Mouse (Mus musculus) midbrain, embryonic 12.5 days (tissue): Measurements from ENCODE around the gene Dnal1. TPM values are rescaled to one million over a fixed set of nuclear protein-coding genes. Genes with fewer than 3 reads are reported as not detected.
"Not testable (repeated sequence)": the region's sequence is repeated elsewhere in the genome, so short reads cannot be mapped to it uniquely, and the experiment has no call there.

Source experiments
- ATAC-seq: fragments of 200-750 bp; cut with Nextera tagmentation; 2 replicates; pipeline ENCODE4 v1.8.0; 2017; ENCODE audit warnings: low read depth, moderate TSS enrichment, moderate library complexity; ENCODE audit not compliant: low FRiP score
- H3K27ac ChIP-seq: fragments of 300-500 bp; sonication (generic); replicated peaks from 2 replicates; pipeline ENCODE4 v1.5.1; 2016; ENCODE audit warnings: mild to moderate bottlenecking
- H3K27me3 ChIP-seq: fragments of 300-500 bp; sonication (generic); 2 replicates; pipeline ENCODE4 v1.6.1; 2016; ENCODE audit warnings: mild to moderate bottlenecking
- H3K36me3 ChIP-seq: fragments of 300-500 bp; sonication (generic); 2 replicates; pipeline ENCODE4 v1.6.1; 2016
- H3K4me1 ChIP-seq: fragments of 300-500 bp; sonication (generic); 2 replicates; pipeline ENCODE4 v1.6.1; 2016
- H3K4me2 ChIP-seq: fragments of 300-500 bp; sonication (generic); replicated peaks from 2 replicates; pipeline ENCODE4 v1.6.1; 2016; ENCODE audit warnings: mild to moderate bottlenecking, moderate library complexity
- H3K4me3 ChIP-seq: fragments of 300-500 bp; sonication (generic); 2 replicates; pipeline ENCODE4 v1.5.1; 2016; ENCODE audit warnings: mild to moderate bottlenecking
- H3K9ac ChIP-seq: fragments of 300-500 bp; sonication (generic); replicated peaks from 2 replicates; pipeline ENCODE4 v1.6.1; 2016; ENCODE audit warnings: mild to moderate bottlenecking, moderate library complexity
- H3K9me3 ChIP-seq: fragments of 300-500 bp; sonication (generic); 2 replicates; pipeline ENCODE4 v1.6.1; 2016; ENCODE audit warnings: mild to moderate bottlenecking
- WGBS: fragments of 180-500 bp; shearing (Covaris S2); methylation state at CpG from one replicate; pipeline ENCODE4 v1.1.7; 2016; 5-methylcytosine and 5-hydroxymethylcytosine counted together
- polyA plus RNA-seq: library from polyadenylated mRNA; unstranded; fragments of >200 nt; fragmentation: Nextera tagmentation; extraction: Ambion mirVana; gene quantifications from 2 replicates; pipeline ENCODE4 v1.2.1, GENCODE M21; 2016

Gene Dnal1
- 6.9 and 7.4 TPM in 2 replicates for polyA plus RNA-seq

DNA sequence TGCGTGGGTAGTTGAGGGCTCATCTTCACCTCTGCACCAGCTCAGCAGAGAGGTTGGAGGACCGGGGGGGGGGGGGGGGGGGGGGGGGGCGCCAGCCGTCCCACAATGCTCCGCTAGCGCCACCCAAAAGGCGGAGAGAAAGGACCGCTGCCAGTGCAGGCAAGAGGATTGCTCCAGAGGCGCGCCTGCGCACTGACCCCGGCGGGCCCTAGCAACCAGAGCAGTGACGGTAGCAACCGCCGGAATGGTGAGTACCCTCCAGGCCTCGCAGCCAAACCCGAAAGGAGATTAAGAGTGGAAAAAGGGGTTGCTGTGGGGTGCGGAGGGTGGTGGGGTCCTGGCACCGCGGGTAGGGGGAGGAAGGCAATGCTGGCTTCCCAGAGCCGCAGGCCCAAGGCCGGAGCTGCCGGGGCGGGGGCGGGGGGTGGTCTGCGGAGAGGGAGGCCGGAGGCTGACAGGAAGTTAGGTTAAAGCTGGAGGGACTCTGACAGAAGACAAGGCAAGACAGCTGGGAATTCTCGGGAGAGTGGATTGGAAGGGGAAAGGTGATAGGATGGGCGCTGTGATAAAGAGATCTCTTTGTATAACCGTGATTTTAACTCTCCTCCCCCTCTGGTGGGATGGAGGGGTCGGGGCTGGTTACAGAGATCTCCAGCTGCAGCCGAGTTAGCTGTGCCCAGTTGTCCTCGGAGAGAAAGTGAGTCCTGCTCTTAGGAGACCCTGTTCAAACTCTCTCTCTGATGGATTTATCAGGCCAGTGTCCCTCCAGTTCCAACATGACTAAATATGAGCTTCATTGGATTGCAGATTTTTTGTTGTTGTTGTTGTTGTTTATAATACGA is at the start of gene Dnal1:
TSS of gene Dnal1 (plus strand) at position 214 of the 842 bp plus-strand sequence.
- WGBS, result 3% methylated on average over 32 of the region's 35 CpGs
- Histone ChIP-seq H3K9ac (peak within 1 kb of the TSS; percentile 80), H3K4me3 (peak within 1 kb of the TSS; percentile 86), H3K27me3 (no peaks in the 10 kb centered on the region), H3K4me1 (peaks cover 9% of the 10 kb centered on the region), H3K27ac (peak within 1 kb of the TSS; percentile 78), H3K36me3 (no peaks in the 10 kb centered on the region), H3K9me3 (no peaks in the 10 kb centered on the region), H3K4me2 (peak within 1 kb of the TSS; percentile 66)
- peak; percentile 96 for ATAC-seq

GRCm38 (mm10) chr12:84064621-84065020 is 49.5 kb upstream of the Dnal1 start:
- Histone ChIP-seq H3K27me3 (peaks cover 19% of the 10 kb centered on the region), H3K9ac (no peak overlapping the region), H3K4me2 (no peak overlapping the region), H3K27ac (no peak overlapping the region), H3K4me3 (no peak overlapping the region), H3K36me3 (no peaks in the 10 kb centered on the region), H3K4me1 (no peaks in the 10 kb centered on the region), H3K9me3 (no peaks in the 10 kb centered on the region)
- WGBS, result 76% methylated on average over 8 of the region's 8 CpGs
- no peak for ATAC-seq

GRCm38 (mm10) chr12:84067752-84068151 is 46.4 kb upstream of the Dnal1 start:
- no peaks in the 10 kb centered on the region for H3K4me1 ChIP-seq
- WGBS, result 84% methylated on average over 4 of the region's 4 CpGs
- ATAC-seq, result no peak
- no peak overlapping the region for H3K4me2 ChIP-seq
- no peak overlapping the region for H3K27ac ChIP-seq
- no peaks in the 10 kb centered on the region for H3K36me3 ChIP-seq
- no peaks in the 10 kb centered on the region for H3K9me3 ChIP-seq
- H3K4me3 ChIP-seq, result no peak overlapping the region
- H3K9ac ChIP-seq, result no peak overlapping the region
- peaks cover 34% of the 10 kb centered on the region for H3K27me3 ChIP-seq

GRCm38 (mm10) chr12:84068296-84068695 is 45.9 kb upstream of the Dnal1 start:
- no peaks in the 10 kb centered on the region for H3K36me3 ChIP-seq
- H3K4me1 ChIP-seq, result no peaks in the 10 kb centered on the region
- 62% methylated on average over 8 of the region's 8 CpGs for WGBS
- no peak overlapping the region for H3K4me2 ChIP-seq
- no peak overlapping the region for H3K9ac ChIP-seq
- no peak overlapping the region for H3K4me3 ChIP-seq
- H3K9me3 ChIP-seq, result no peaks in the 10 kb centered on the region
- H3K27ac ChIP-seq, result no peak overlapping the region
- peaks cover 34% of the 10 kb centered on the region for H3K27me3 ChIP-seq
- no peak for ATAC-seq

GRCm38 (mm10) chr12:84068986-84069385 is 45.2 kb upstream of the Dnal1 start, which contains the start of gene Acot5:
Gene Acot5, plus strand, starts transcription at chr12:84069325.
- peak within 1 kb of the TSS; percentile 58 for H3K4me2 ChIP-seq
- WGBS, result 58% methylated on average over 9 of the region's 9 CpGs
- no peaks in the 10 kb centered on the region for H3K4me1 ChIP-seq
- H3K27me3 ChIP-seq, result peaks cover 34% of the 10 kb centered on the region
- ATAC-seq, result no peak
- peak within 1 kb of the TSS; percentile 40 for H3K4me3 ChIP-seq
- no peak within 1 kb of the TSS for H3K27ac ChIP-seq
- H3K36me3 ChIP-seq, result no peaks in the 10 kb centered on the region
- peak within 1 kb of the TSS; percentile 24; the same call in 1 of the 2 replicates for H3K9ac ChIP-seq
- no peaks in the 10 kb centered on the region for H3K9me3 ChIP-seq

DNA sequence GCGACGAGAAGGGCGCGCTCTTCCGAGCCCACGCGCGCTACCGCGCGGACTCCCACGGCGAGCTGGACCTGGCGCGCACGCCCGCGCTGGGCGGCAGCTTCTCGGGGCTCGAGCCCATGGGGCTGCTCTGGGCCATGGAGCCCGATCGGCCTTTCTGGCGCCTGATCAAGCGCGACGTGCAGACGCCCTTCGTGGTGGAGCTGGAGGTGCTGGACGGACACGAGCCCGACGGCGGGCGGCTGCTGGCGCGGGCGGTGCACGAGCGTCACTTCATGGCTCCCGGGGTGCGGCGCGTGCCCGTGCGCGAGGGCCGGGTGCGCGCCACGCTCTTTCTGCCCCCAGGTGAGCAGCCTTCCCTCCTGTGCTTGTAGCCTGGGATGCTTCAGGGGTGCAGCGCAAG is 44.6 kb upstream of the Dnal1 start:
- peak overlapping the region; percentile 58 for H3K4me2 ChIP-seq
- not testable (repeated sequence) for H3K36me3 ChIP-seq, H3K27ac ChIP-seq, H3K9me3 ChIP-seq, H3K4me1 ChIP-seq, ATAC-seq
- peak overlapping the region; percentile 24; the same call in 1 of the 2 replicates for H3K9ac ChIP-seq
- peak overlapping the region; percentile 40 for H3K4me3 ChIP-seq
- peaks cover 34% of the 10 kb centered on the region for H3K27me3 ChIP-seq
- WGBS, result 2% methylated on average over 47 of the region's 52 CpGs

DNA sequence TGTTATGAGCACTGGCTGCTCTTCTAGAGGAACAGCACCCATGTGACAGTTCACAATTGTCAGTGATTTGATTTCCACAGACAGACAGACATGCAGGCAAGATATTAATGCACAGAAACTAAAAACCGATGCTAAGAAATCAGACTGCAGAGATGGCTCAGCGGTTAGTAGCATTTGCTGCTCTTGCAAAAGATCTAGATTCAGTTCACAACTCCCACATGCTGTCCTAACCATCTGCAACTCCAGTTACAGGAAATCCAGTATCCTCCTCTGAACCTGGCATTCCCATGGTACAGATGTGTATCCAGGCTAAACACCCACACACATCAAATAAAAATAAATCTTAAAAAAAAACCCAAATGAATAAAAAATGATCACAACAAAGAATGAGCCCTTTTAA is 42.5 kb upstream of the Dnal1 start:
- H3K4me3 ChIP-seq, result no peak overlapping the region
- H3K36me3 ChIP-seq, result no peaks in the 10 kb centered on the region
- no peak overlapping the region for H3K4me2 ChIP-seq
- H3K9ac ChIP-seq, result no peak overlapping the region
- H3K27me3 ChIP-seq, result peaks cover 34% of the 10 kb centered on the region
- H3K4me1 ChIP-seq, result no peaks in the 10 kb centered on the region
- H3K27ac ChIP-seq, result no peak overlapping the region
- no peaks in the 10 kb centered on the region for H3K9me3 ChIP-seq
- 93% methylated on average over 2 of the region's 2 CpGs for WGBS
- no peak for ATAC-seq

DNA sequence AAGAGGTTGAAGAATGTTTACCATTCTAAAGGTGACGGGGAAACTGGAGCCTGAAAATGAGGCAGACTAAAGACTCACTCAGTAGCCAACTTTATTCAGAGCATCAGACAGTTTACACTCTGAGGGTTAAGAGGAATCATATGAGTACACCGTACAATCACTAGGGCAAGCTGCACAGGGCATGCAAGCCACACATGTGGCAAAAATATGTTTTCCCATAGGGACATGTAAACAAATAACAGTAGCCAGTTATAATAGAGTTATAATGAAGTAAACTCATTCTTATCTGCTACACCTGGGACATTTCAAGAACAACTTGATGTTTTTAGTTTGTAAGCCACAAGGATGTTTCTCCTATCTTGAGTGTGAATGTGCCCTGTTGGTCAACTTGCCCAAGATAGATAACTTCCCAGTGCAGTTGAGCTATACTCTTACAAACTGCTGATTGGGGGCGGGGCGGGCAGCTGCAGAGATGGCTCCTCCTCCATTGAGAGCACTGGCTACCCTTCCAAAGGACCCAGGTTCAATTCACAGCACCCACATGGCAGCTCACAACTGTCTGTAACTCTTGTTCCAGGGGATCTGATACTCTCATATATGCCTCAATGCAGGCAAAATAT is 36.7 kb upstream of the Dnal1 start:
- 86% methylated on average over 4 of the region's 4 CpGs for WGBS
- Histone ChIP-seq H3K27me3 (no peaks in the 10 kb centered on the region), H3K36me3 (no peaks in the 10 kb centered on the region), H3K4me1 (no peaks in the 10 kb centered on the region), H3K4me3 (no peak overlapping the region), H3K27ac (no peak overlapping the region), H3K9ac (no peak overlapping the region), H3K4me2 (no peak overlapping the region), H3K9me3 (no peaks in the 10 kb centered on the region)
- no peak for ATAC-seq

GRCm38 (mm10) chr12:84083842-84084241 is 30.3 kb upstream of the Dnal1 start:
- Histone ChIP-seq H3K36me3 (no peaks in the 10 kb centered on the region), H3K4me1 (no peaks in the 10 kb centered on the region), H3K27me3 (no peaks in the 10 kb centered on the region), H3K9ac (no peak overlapping the region), H3K27ac (no peak overlapping the region), H3K9me3 (0 out of 2 replicates have a peak, but pooled peaks cover 2% of the 10 kb centered on the region), H3K4me2 (no peak overlapping the region), H3K4me3 (no peak overlapping the region)
- 84% methylated on average over 2 of the region's 2 CpGs for WGBS
- no peak for ATAC-seq

GRCm38 (mm10) chr12:84084581-84084980 is 29.6 kb upstream of the Dnal1 start:
- 88% methylated on average over 4 of the region's 4 CpGs for WGBS
- Histone ChIP-seq H3K4me2 (no peak overlapping the region), H3K9ac (no peak overlapping the region), H3K4me1 (no peaks in the 10 kb centered on the region), H3K27ac (no peak overlapping the region), H3K4me3 (no peak overlapping the region), H3K9me3 (peaks cover 8% of the 10 kb centered on the region; the same call in 1 of the 2 replicates), H3K27me3 (no peaks in the 10 kb centered on the region), H3K36me3 (no peaks in the 10 kb centered on the region)
- no peak for ATAC-seq

- H3K9ac ChIP-seq, ATAC-seq, H3K4me1 ChIP-seq, H3K4me3 ChIP-seq, H3K4me2 ChIP-seq, H3K27ac ChIP-seq, H3K36me3 ChIP-seq, H3K27me3 ChIP-seq: not testable (repeated sequence)
- peaks cover 15% of the 10 kb centered on the region; the same call in 1 of the 2 replicates for H3K9me3 ChIP-seq
- WGBS, result 91% methylated on average over 5 of the region's 5 CpGs
Observed at GRCm38 (mm10) chr12:84094666-84095065, 19.5 kb upstream of the Dnal1 start.

GRCm38 (mm10) chr12:84099605-84100004 is 14.6 kb upstream of the Dnal1 start:
- H3K36me3 ChIP-seq, result no peaks in the 10 kb centered on the region
- H3K27ac ChIP-seq, result no peak overlapping the region
- H3K4me3 ChIP-seq, result no peak overlapping the region
- peaks cover 7% of the 10 kb centered on the region; the same call in 1 of the 2 replicates for H3K27me3 ChIP-seq
- 97% methylated on average over 2 of the region's 2 CpGs for WGBS
- ATAC-seq, result no peak
- no peaks in the 10 kb centered on the region for H3K9me3 ChIP-seq
- no peak overlapping the region for H3K4me2 ChIP-seq
- peaks cover 2% of the 10 kb centered on the region; the same call in 1 of the 2 replicates for H3K4me1 ChIP-seq
- no peak overlapping the region for H3K9ac ChIP-seq
